ENCODE assay signal across 13 mouse cellular contexts in genomic region chr3:150648040-150648439, GRCm38 (mm10).
"Had no signal": no experiment of that assay in that cellular context is flagged by ENCODE, and none has a peak within 500 bp of the region (broad histone marks: within the 10 kb centered on the region; RNA-seq: fewer than 3 reads in every experiment).

No protein-coding gene starts in this region.

- H3K36me3 ChIP-seq: liver, embryonic 13.5 days; midbrain, embryonic 15.5 days; neural tube, embryonic 13.5 days had no signal

- H3K4me1 ChIP-seq: liver, embryonic 13.5 days; midbrain, embryonic 15.5 days; neural tube, embryonic 13.5 days had no signal

- ATAC-seq: midbrain, embryonic 15.5 days had no signal

- DNase-seq: kidney, adult 9 months; kidney, postnatal 14 days; kidney, postnatal 4 days; liver, embryonic 13.5 days; lung, adult 2 months; lung, postnatal 14 days; lung, postnatal 4 days; thymus, adult 18-20 months; thymus, postnatal 36 days had no signal

- H3K4me3 ChIP-seq: liver, embryonic 13.5 days; midbrain, embryonic 15.5 days; myocyte; neural tube, embryonic 13.5 days had no signal

- H3K9me3 ChIP-seq: liver, embryonic 13.5 days; midbrain, embryonic 15.5 days; neural tube, embryonic 13.5 days had no signal

- H3K27ac ChIP-seq: liver, embryonic 13.5 days; midbrain, embryonic 15.5 days; neural tube, embryonic 13.5 days had no signal

- H3K9ac ChIP-seq: liver, embryonic 13.5 days; midbrain, embryonic 15.5 days; neural tube, embryonic 13.5 days had no signal

- H3K4me2 ChIP-seq: liver, embryonic 13.5 days; midbrain, embryonic 11.5 days; midbrain, embryonic 15.5 days; neural tube, embryonic 13.5 days had no signal

- H3K27me3 ChIP-seq: liver, embryonic 13.5 days; midbrain, embryonic 15.5 days; neural tube, embryonic 13.5 days had no signal
